Mouse (Mus musculus) kidney, postnatal 36 days (tissue): ENCODE data around the gene Cybrd1.

ENCODE experiments used
- DNase-seq, 2 experiments: peaks; one replicate each; pipeline ENCODE4 v3.0.0; 2021 to 2022; ENCODE audit warnings: mixed read lengths in 2 of 2

Gene Cybrd1

DNA sequence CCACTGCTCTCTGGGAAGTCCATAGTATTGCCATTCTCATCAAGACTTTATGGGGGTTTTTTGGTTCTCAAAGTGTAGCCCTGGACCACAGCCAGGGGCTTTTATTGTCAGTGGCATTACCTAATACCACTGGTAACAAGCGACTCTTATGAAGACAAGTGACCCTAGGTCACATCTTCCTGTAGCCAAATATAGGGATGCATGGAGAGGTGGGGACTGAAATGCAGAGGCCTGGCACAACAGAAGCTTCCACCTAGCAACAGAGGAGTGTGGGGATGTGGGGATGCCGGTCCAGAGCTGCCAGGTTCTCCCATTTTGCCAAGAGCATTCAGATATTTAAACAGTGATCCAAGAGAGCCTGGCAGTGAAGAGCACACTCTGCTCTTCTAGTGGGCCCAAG lies 5.9 kb downstream of the Cybrd1 start:
- DNase-seq: no peak

DNA sequence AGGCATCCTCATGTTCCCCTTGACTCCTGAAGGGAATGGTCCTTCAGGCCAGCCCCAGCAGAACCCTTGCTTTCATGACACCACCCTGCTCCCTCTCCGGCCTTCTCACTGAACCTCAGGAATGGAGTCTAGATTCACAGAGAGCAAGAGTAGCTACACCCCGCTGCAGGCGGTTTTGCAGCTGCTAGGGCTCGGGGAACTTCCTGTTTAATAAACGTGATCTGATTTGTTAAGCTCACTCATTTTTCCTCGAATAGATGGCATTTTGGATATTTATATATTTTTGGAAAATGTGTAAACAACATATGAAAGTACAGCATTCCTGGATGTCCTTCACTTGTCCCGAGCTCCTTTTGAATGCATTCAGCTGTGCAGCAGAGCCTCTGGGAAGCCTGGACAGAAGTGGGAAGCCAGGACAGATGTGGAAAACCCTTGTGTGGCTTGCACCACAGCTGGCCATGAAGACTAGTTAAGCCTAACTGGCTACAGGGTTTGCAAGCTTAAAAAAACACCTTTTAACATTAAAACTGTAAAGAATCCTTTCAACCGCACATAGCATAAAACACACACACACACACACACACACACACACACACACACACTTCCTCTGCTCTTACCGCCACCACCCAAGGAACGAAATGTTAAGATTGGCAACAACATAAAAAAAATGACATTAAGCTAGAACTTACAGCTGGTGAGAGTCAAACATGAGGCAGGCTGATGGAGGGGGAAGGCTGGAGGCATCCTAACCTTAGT lies 10.2 kb downstream of the Cybrd1 start:
- DNase-seq: no peak

- DNase-seq: no peak
Observed at GRCm38 (mm10) chr2:71130366-71130765, 12.6 kb downstream of the Cybrd1 start.

DNA sequence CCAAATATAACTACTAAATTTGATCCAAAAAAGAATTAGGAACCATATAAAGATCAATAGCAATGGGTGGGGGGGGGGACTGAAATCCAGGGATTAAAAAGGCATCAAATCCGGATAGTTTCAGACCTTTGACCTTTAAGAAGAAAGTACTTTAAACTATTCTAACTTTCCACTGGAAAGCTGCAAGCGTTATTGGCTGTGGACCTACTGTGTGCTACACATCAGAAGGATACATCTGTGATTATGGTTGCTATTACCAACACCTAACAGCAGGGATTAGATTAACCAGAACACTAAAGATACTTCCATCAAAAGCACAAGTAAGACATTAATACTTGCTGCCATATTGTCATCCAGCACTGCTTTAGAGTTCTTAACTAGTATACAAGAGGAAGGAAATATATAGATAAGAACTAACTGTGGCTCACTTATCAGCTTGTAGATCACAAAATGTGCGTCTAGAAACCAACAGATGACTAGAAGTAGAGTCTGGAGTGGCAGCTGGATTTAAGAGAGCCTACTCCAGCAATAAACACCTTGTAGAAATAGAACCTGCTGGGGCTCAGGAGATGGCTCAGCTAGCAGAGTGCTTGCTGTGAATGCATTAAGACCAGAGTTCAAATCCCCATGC lies 14.3 kb downstream of the Cybrd1 start:
- no peak for DNase-seq

GRCm38 (mm10) chr2:71134041-71134505 lies 16.4 kb downstream of the Cybrd1 start:
- DNase-seq: no peak

DNA sequence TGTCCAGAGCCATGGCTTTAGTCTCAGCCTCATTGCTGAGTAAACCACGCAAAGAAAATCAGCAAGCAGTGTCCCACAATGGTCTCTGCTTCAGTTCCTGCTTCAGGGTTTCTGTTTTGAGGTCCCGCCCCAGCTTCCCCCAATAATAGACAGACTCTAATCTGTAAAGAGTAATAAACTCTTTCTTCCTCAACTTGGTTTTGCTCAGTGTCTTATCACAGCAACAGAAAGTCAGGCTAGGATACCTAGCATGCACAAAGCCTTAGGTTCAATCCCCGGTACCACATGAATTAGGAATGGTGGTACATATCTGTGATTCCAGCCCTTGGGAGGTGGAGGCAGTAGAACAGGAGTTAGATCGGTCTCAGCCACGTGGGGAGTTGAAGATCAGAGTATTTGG lies 17.1 kb downstream of the Cybrd1 start:
- DNase-seq: no peak

DNA sequence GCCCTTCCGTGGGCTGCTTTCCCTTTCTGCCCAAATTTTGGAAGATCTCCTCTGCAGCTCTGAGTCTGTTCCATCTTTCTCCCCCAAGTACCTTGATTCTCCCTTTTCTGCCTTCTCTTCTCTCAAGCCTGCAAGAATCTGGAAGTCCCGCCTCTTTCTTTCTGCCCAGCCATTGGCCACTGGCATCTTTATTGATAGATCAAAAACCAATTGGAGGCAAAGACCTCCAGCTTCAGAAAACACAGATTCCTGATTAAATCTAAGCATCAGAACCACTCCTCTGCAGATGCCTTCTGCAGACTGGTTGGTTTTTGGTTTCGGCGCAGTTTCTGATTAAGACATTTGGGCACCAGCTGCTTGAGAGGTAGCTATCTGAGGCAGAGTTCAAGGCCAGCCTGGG lies 22.9 kb downstream of the Cybrd1 start:
- no peak for DNase-seq

GRCm38 (mm10) chr2:71142410-71142809 lies 24.7 kb downstream of the Cybrd1 start:
- DNase-seq: no peak

- no peak for DNase-seq
Observed at GRCm38 (mm10) chr2:71145853-71146252, 28.1 kb downstream of the Cybrd1 start.

- DNase-seq: peak; percentile 53 to 89
Observed at GRCm38 (mm10) chr2:71146266-71146665, 28.5 kb downstream of the Cybrd1 start.

GRCm38 (mm10) chr2:71147816-71148215 lies 30.1 kb downstream of the Cybrd1 start:
- no peak for DNase-seq

DNA sequence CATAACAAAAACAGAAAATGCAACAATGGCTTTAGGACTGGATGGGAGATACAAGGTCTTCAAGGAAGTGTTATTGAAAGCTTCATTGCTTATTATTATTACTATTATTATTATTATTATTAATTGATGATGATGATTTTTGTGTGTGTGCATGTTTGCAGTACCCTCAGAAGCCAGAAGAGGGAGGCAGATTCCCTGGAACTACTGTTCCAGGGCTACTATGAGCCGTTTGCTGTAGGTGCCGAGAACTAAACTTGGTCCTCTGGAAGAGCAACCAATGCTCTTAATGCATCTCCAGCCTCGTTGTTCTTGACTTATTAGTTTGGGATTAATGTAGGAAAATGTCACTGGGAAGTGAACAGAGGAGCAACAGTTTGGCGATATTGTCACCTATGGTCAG lies 34.4 kb downstream of the Cybrd1 start:
- DNase-seq: no peak

- DNase-seq: peak; percentile 75 to 89
Observed at GRCm38 (mm10) chr2:71155486-71155885, 37.8 kb downstream of the Cybrd1 start.

DNA sequence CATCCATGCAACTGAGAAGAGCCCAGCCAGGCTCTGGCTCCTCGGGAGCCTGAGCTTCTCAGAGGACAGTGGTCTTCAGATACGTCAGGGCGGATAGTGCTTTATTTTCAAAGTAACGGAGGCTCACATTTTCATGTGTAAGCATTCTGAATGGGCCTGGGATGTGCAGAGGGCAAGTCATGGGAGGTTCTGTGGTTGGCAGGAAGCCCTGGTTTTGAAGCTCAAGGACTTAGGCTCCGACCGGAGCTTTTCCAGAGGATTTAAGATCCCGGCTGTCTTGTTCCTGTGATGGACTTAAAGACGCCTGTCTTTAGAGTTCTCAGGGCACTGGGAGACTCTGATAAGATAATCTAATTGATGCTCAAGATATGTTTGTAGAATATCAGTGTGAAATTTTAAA lies 38.7 kb downstream of the Cybrd1 start:
- DNase-seq: peak; percentile 59 to 68

- DNase-seq: no peak
Observed at GRCm38 (mm10) chr2:71157881-71158280, 40.2 kb downstream of the Cybrd1 start.

DNA sequence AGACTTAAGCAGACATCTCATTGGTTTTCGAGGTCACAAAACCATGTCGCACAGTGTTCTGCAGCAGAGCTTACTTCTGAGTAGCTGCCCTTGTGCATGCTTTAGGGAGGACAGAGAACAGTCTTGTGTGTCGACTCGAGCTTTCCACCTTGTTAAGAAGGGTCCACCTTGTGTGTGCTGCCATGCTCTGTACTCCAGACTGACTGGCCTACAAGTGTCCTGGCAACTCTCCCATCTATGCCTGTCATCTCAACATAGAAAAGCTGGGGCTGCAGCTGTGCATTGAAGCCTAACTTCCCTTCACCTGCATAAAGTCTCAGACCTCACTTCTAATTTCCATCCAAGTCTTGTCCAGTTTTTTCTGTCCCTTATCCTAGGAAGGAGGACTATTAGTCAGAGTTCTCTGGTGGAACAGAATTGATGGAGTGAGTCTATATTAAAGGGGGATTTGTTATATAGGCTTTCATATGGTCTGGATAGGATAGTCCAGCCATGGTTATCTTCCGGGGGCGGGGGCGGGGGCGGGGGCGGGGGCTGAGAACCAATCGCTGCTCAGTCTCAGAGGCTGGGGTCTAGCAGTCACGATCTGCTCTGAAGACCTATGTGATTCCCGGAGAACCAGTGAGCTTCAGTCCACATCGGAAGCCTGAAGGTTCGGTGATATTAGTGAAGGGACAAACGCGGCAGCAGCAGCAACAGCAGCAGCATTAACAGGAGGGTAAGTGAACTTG lies 42.0 kb downstream of the Cybrd1 start:
- DNase-seq: no peak

DNA sequence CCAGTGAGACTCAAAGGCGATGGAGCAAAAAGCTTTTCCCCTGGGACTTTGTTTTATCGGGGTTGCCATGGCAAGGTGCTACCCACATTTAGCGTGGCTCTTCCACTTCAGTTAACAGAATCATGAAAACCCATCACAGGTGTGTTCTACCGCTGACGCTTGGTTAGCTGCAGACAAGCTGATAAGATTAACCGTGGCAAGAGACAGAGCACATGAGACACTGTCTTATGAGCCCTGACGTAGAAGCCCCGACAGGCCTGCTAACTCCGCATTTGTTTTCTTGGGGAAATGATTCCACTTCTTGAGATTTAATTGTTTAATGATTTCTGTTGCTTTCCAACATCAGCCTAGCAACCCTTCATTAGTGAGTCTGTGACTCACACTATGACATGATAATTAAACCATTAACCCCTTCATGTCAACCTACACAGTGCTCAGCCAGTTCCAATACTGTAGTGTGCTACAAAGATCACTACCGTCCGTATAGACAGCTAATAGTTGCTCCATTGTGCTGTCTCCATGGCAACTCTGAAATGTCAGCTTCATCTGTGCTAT lies 42.7 kb downstream of the Cybrd1 start:
- DNase-seq: no peak

GRCm38 (mm10) chr2:71161558-71161957 lies 43.8 kb downstream of the Cybrd1 start:
- DNase-seq: peak; percentile 56 to 67

DNA sequence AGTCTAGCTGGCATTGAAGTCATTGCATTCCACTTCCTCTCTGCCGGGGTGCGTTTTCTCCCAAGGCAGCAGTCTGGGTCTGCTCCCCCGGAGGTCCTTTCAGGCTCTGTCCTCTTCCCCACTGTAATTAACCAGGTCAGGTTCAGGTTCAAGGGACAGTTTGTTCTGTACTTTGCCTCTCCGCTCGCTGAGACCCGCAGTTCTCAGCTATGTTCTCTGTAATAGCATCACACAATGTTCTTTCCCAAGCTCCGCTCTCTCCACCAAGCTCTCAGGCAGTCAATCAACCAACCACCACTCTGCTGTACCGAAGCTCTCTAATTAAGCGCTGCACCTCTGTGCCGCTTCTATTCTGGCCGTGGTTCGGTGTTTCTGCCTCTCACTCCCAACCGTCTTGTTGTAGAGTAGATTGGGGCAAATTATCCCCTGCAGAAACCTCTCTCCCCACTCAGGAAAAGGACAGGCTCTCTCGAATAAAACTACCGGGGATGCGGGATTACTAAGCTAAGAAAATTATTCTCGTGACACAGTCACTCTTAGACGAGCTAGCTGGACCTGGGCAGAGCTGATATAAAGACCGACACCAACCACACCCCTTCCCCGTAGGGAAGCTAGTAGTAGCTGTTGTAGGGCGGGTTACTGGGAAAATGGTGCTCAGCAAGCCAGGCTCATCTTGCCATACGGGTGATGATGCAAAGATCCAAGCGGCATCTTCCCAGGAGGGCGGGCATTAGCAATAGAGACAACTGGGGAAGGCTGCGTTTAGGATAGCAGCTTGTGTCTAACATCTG lies 45.3 kb downstream of the Cybrd1 start:
- peak; percentile 66 to 88 for DNase-seq

DNA sequence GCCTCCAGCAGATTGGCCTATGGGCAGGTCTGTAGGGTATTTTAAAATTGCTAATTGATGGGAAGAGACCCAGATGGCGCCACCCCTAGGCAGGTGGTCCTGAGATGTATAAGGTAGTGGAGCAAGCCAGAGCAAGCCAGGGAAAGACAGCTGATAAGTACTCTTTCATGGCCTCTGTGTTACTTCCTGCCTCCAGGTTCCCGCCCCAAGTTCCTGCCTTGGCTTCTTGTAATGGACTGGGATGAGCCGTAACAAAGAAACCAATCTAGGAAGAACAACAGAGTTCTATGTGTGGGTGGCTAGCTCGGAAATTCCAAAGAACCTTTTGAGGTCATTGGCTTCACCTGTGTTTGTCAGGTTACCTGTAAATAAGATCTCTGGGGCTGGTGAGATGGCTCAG lies 49.5 kb downstream of the Cybrd1 start:
- no peak for DNase-seq

DNA sequence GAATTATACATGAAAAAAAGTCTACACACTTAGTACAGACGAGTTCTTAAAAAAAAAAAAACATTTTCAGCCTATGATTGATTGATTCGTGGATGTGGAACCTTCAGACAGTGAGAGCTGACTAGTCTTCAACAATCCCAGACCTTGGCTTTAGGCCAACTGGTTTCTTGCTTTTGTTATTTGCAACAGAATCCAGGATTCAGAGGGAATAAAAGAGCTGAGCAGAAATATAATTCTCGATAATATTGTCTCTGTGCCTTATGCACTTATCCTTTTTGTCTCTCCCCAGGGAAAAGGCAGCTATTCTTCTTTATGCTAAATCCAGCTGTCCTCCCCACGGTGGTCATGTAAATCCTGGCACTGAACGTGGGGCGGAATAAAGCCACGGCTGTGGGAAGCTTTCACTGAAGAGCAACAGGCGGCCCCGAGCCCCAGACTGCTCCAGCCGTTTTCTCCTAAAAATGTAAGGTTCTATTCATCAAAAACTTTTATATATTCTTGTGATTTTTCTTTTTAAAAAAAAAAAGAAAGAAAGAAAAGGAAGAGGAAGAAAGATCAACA lies 50.8 kb downstream of the Cybrd1 start:
- DNase-seq: no peak

DNA sequence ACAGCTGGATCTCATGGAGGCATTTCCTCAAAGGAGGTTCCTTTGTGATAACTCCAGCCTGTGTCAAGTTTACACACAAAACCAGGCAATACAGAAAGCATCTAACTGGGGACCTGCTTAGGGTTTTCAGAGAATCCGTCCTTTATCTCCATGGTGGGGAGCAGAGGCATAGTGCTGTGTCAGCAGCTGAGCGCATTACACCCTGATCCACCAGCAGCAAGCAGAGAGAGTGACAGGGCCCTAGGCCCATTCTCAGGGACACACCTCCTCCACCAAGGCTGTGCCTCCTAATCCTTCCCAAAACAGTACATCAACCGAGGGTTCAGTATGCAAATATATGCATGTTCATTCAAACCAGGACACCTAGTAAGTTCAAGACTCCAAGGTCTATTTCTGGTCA lies 55.3 kb downstream of the Cybrd1 start:
- no peak for DNase-seq
